Mouse (Mus musculus) G1E (cell line): ENCODE measurements around the gene Dram1.

Experiments used
- CTCF ChIP-seq: IDR thresholded peaks from 2 replicates; pipeline ENCODE4 v1.5.1; 2012; ENCODE audit warnings: low read depth, low read length, inconsistent platforms, mixed read lengths
- GATA1 ChIP-seq: IDR thresholded peaks from 2 replicates; pipeline ENCODE4 v1.6.1; 2012; ENCODE audit warnings: borderline replicate concordance, low read length, inconsistent platforms, mixed read lengths
- GATA2 ChIP-seq: IDR thresholded peaks from 2 replicates; pipeline ENCODE4 v1.6.1; 2012; ENCODE audit warnings: low read depth, low read length, inconsistent platforms, borderline replicate concordance
- POLR2AphosphoS5 ChIP-seq: IDR thresholded peaks from 2 replicates; pipeline ENCODE4 v1.6.1; 2012; ENCODE audit warnings: low read depth, low read length, inconsistent platforms; ENCODE audit not compliant: insufficient replicate concordance
- TAL1 ChIP-seq: conservative IDR thresholded peaks from 2 replicates; pipeline ENCODE4 v1.6.1; 2012; ENCODE audit warnings: low read depth, low read length, inconsistent platforms, mixed read lengths

GRCm38 (mm10) chr10:88405812-88406211 is 26.9 kb upstream of the Dram1 start:
- TF ChIP-seq CTCF (no peak), GATA1 (no peak), TAL1 (no peak), GATA2 (no peak), POLR2AphosphoS5 (no peak)
